Mouse (Mus musculus): ENCODE measurements at regions not wholly inside any gene's neighbourhood (a gene's known extent, or its start where the extent isn't known, plus 50 kb on each side); places are given as distances from the start of the nearest gene placed in this dataset.

- Histone ChIP-seq H3K27me3 (ENCODE audit: insufficient read depth, low read length) (no peaks in the 10 kb centered on the region), H3K36me3 (ENCODE audit: insufficient read depth, low read length) (no peaks in the 10 kb centered on the region), H3K4me3 (replicated peaks; ENCODE audit: low read length) (no peak overlapping the region), H3K4me1 (replicated peaks; ENCODE audit: low read depth, low read length) (no peaks in the 10 kb centered on the region), H3K9me3 (ENCODE audit: low read length) (no peaks in the 10 kb centered on the region)
- no peak for TF ChIP-seq NANOG (IDR thresholded peaks at IDR 0.05; ENCODE audit: borderline replicate concordance, low read length)
These were observed 75.7 kb downstream of the Ankrd16 start for GRCm38 (mm10) chr2:11853210-11853973.

GRCm38 (mm10) chr2:11869983-11870382 is 92.3 kb downstream of the Ankrd16 start:
- no peak overlapping the region for H3K4me3 ChIP-seq (replicated peaks; ENCODE audit: low read length)
- H3K27me3 ChIP-seq (ENCODE audit: insufficient read depth, low read length) = no peaks in the 10 kb centered on the region
- TF ChIP-seq CTCF (conservative IDR thresholded peaks at IDR 0.05; ENCODE audit: low read length) (no peak), NANOG (IDR thresholded peaks at IDR 0.05; ENCODE audit: borderline replicate concordance, low read length) (no peak), POU5F1 (IDR thresholded peaks at IDR 0.05; ENCODE audit: borderline replicate concordance, low read length) (no peak)
- H3K36me3 ChIP-seq (ENCODE audit: insufficient read depth, low read length) = no peaks in the 10 kb centered on the region
- no peaks in the 10 kb centered on the region for H3K4me1 ChIP-seq (replicated peaks; ENCODE audit: low read depth, low read length)
- H3K9me3 ChIP-seq (ENCODE audit: low read length) = peaks cover 9% of the 10 kb centered on the region

GRCm38 (mm10) chr2:11880005-11880404 is 102.3 kb downstream of the Ankrd16 start:
- no peaks in the 10 kb centered on the region for H3K36me3 ChIP-seq (ENCODE audit: insufficient read depth, low read length)
- TF ChIP-seq NANOG (IDR thresholded peaks at IDR 0.05; ENCODE audit: borderline replicate concordance, low read length) = no peak
- no peaks in the 10 kb centered on the region for H3K4me1 ChIP-seq (replicated peaks; ENCODE audit: low read depth, low read length)
- no peaks in the 10 kb centered on the region for H3K27me3 ChIP-seq (ENCODE audit: insufficient read depth, low read length)
- no peak overlapping the region for H3K4me3 ChIP-seq (replicated peaks; ENCODE audit: low read length)
- H3K9me3 ChIP-seq (ENCODE audit: low read length) = 0 out of 2 replicates have a peak, but pooled peaks cover 2% of the 10 kb centered on the region

- Histone ChIP-seq H3K4me3 (replicated peaks; ENCODE audit: low read length) (no peak overlapping the region), H3K4me1 (replicated peaks; ENCODE audit: low read depth, low read length) (0 out of 2 replicates have a peak, but pooled peaks cover 3% of the 10 kb centered on the region), H3K9me3 (ENCODE audit: low read length) (no peaks in the 10 kb centered on the region), H3K27me3 (ENCODE audit: insufficient read depth, low read length) (no peaks in the 10 kb centered on the region), H3K36me3 (ENCODE audit: insufficient read depth, low read length) (no peaks in the 10 kb centered on the region)
- no peak for TF ChIP-seq POU5F1 (IDR thresholded peaks at IDR 0.05; ENCODE audit: borderline replicate concordance, low read length)
- TF ChIP-seq NANOG (IDR thresholded peaks at IDR 0.05; ENCODE audit: borderline replicate concordance, low read length) = no peak
- TF ChIP-seq CTCF (conservative IDR thresholded peaks at IDR 0.05; ENCODE audit: low read length) = no peak
These were observed 117.3 kb downstream of the Ankrd16 start for GRCm38 (mm10) chr2:11894792-11895568.

- Histone ChIP-seq H3K27me3 (ENCODE audit: insufficient read depth, low read length) (no peaks in the 10 kb centered on the region), H3K4me1 (replicated peaks; ENCODE audit: low read depth, low read length) (0 out of 2 replicates have a peak, but pooled peaks cover 3% of the 10 kb centered on the region), H3K9me3 (ENCODE audit: low read length) (no peaks in the 10 kb centered on the region), H3K36me3 (ENCODE audit: insufficient read depth, low read length) (no peaks in the 10 kb centered on the region), H3K4me3 (replicated peaks; ENCODE audit: low read length) (no peak overlapping the region)
- no peak for TF ChIP-seq NANOG (IDR thresholded peaks at IDR 0.05; ENCODE audit: borderline replicate concordance, low read length)
- TF ChIP-seq CTCF (conservative IDR thresholded peaks at IDR 0.05; ENCODE audit: low read length) = no peak
- TF ChIP-seq POU5F1 (IDR thresholded peaks at IDR 0.05; ENCODE audit: borderline replicate concordance, low read length) = no peak
These were observed 122.3 kb downstream of the Ankrd16 start for GRCm38 (mm10) chr2:11899698-11900660.

- H3K27me3 ChIP-seq (ENCODE audit: insufficient read depth, low read length) = no peaks in the 10 kb centered on the region
- H3K36me3 ChIP-seq (ENCODE audit: insufficient read depth, low read length) = no peaks in the 10 kb centered on the region
- no peak overlapping the region for H3K4me3 ChIP-seq (replicated peaks; ENCODE audit: low read length)
- H3K9me3 ChIP-seq (ENCODE audit: low read length) = no peaks in the 10 kb centered on the region
- H3K4me1 ChIP-seq (replicated peaks; ENCODE audit: low read depth, low read length) = no peaks in the 10 kb centered on the region
- TF ChIP-seq NANOG (IDR thresholded peaks at IDR 0.05; ENCODE audit: borderline replicate concordance, low read length) (no peak), POU5F1 (IDR thresholded peaks at IDR 0.05; ENCODE audit: borderline replicate concordance, low read length) (no peak), CTCF (conservative IDR thresholded peaks at IDR 0.05; ENCODE audit: low read length) (no peak)
These were observed 137.1 kb downstream of the Ankrd16 start for GRCm38 (mm10) chr2:11914782-11915181.

- no peak for TF ChIP-seq NANOG (IDR thresholded peaks at IDR 0.05; ENCODE audit: borderline replicate concordance, low read length)
- TF ChIP-seq POU5F1 (IDR thresholded peaks at IDR 0.05; ENCODE audit: borderline replicate concordance, low read length) = no peak
- TF ChIP-seq CTCF (conservative IDR thresholded peaks at IDR 0.05; ENCODE audit: low read length) = no peak
- Histone ChIP-seq H3K36me3 (ENCODE audit: insufficient read depth, low read length) (no peaks in the 10 kb centered on the region), H3K27me3 (ENCODE audit: insufficient read depth, low read length) (no peaks in the 10 kb centered on the region)
These were observed 139.7 kb downstream of the Ankrd16 start for GRCm38 (mm10) chr2:11917373-11917772.

GRCm38 (mm10) chr2:11918070-11918469 is 140.4 kb downstream of the Ankrd16 start:
- H3K4me1 ChIP-seq (replicated peaks; ENCODE audit: low read depth, low read length) = no peaks in the 10 kb centered on the region
- no peak for TF ChIP-seq CTCF (conservative IDR thresholded peaks at IDR 0.05; ENCODE audit: low read length)
- TF ChIP-seq POU5F1 (IDR thresholded peaks at IDR 0.05; ENCODE audit: borderline replicate concordance, low read length) = no peak
- TF ChIP-seq NANOG (IDR thresholded peaks at IDR 0.05; ENCODE audit: borderline replicate concordance, low read length) = no peak
- H3K27me3 ChIP-seq (ENCODE audit: insufficient read depth, low read length) = no peaks in the 10 kb centered on the region
- H3K4me3 ChIP-seq (replicated peaks; ENCODE audit: low read length) = no peak overlapping the region
- H3K36me3 ChIP-seq (ENCODE audit: insufficient read depth, low read length) = no peaks in the 10 kb centered on the region
- H3K9me3 ChIP-seq (ENCODE audit: low read length) = no peaks in the 10 kb centered on the region

More at GRCm38 (mm10) chr2:11917373-11917772, 139.7 kb downstream of the Ankrd16 start:
- Histone ChIP-seq H3K9me3 (ENCODE audit: low read length) (no peaks in the 10 kb centered on the region), H3K4me3 (replicated peaks; ENCODE audit: low read length) (no peak overlapping the region), H3K4me1 (replicated peaks; ENCODE audit: low read depth, low read length) (no peaks in the 10 kb centered on the region)

Measured in E14TG2a.4 (cell line).